Mouse (Mus musculus): Measurements from ENCODE around the gene Ephb2. TPM values are rescaled to one million over a fixed set of nuclear protein-coding genes. Genes with fewer than 3 reads are reported as not detected.

The Ephb2 gene
- polyA plus RNA-seq, 1 experiment = 0.20 TPM

GRCm38 (mm10) chr4:136772952-136773584 lies 62.7 kb downstream of the Ephb2 start:
- peaks cover 8% of the 10 kb centered on the region for H3K36me3 ChIP-seq (replicated peaks; ENCODE audit: low read length)
- H3K9me3 ChIP-seq = peaks cover 7% of the 10 kb centered on the region; the same call in 1 of the 2 replicates
- no peak for TF ChIP-seq GATA1 (IDR thresholded peaks at IDR 0.05; ENCODE audit: borderline replicate concordance, low read length)
- TF ChIP-seq FLI1 (IDR thresholded peaks at IDR 0.05; ENCODE audit: low read length) = no peak
- H3K4me1 ChIP-seq = peaks cover 68% of the 10 kb centered on the region
- H3K4me3 ChIP-seq (replicated peaks) = peak overlapping the region; percentile 88
- H3K27me3 ChIP-seq (replicated peaks) = peaks cover 49% of the 10 kb centered on the region

GRCm38 (mm10) chr4:136772318-136772717 lies 63.5 kb downstream of the Ephb2 start:
- no peak for TF ChIP-seq GATA1 (IDR thresholded peaks at IDR 0.05; ENCODE audit: borderline replicate concordance, low read length)
- TF ChIP-seq FLI1 (IDR thresholded peaks at IDR 0.05; ENCODE audit: low read length) = no peak
- Histone ChIP-seq H3K27me3 (replicated peaks) (peaks cover 47% of the 10 kb centered on the region), H3K9me3 (peaks cover 7% of the 10 kb centered on the region; the same call in 1 of the 2 replicates), H3K4me3 (replicated peaks) (peak overlapping the region; percentile 88), H3K36me3 (replicated peaks; ENCODE audit: low read length) (peaks cover 8% of the 10 kb centered on the region), H3K4me1 (peaks cover 71% of the 10 kb centered on the region)

- no peak for TF ChIP-seq FLI1 (IDR thresholded peaks at IDR 0.05; ENCODE audit: low read length)
- TF ChIP-seq GATA1 (IDR thresholded peaks at IDR 0.05; ENCODE audit: borderline replicate concordance, low read length) = no peak
- Histone ChIP-seq H3K4me1 (peaks cover 61% of the 10 kb centered on the region), H3K4me3 (replicated peaks) (peak overlapping the region; percentile 88)
These were observed 65.1 kb downstream of the Ephb2 start for GRCm38 (mm10) chr4:136770718-136771117.

GRCm38 (mm10) chr4:136768499-136768898 lies 67.3 kb downstream of the Ephb2 start:
- TF ChIP-seq FLI1 (IDR thresholded peaks at IDR 0.05; ENCODE audit: low read length) = no peak
- H3K4me3 ChIP-seq (replicated peaks) = no peak overlapping the region
- H3K9me3 ChIP-seq = peaks cover 7% of the 10 kb centered on the region; the same call in 1 of the 2 replicates
- H3K36me3 ChIP-seq (replicated peaks; ENCODE audit: low read length) = peaks cover 3% of the 10 kb centered on the region
- H3K4me1 ChIP-seq = peaks cover 56% of the 10 kb centered on the region
- H3K27me3 ChIP-seq (replicated peaks) = peaks cover 31% of the 10 kb centered on the region

More at GRCm38 (mm10) chr4:136770718-136771117, 65.1 kb downstream of the Ephb2 start:
- H3K9me3 ChIP-seq = peaks cover 7% of the 10 kb centered on the region; the same call in 1 of the 2 replicates
- peaks cover 8% of the 10 kb centered on the region for H3K36me3 ChIP-seq (replicated peaks; ENCODE audit: low read length)
- peaks cover 41% of the 10 kb centered on the region for H3K27me3 ChIP-seq (replicated peaks)

GRCm38 (mm10) chr4:136765080-136765479 lies 70.7 kb downstream of the Ephb2 start:
- TF ChIP-seq FLI1 (IDR thresholded peaks at IDR 0.05; ENCODE audit: low read length) (no peak), GATA1 (IDR thresholded peaks at IDR 0.05; ENCODE audit: borderline replicate concordance, low read length) (no peak)
- H3K4me1 ChIP-seq = peaks cover 30% of the 10 kb centered on the region
- H3K27me3 ChIP-seq (replicated peaks) = peaks cover 40% of the 10 kb centered on the region
- no peaks in the 10 kb centered on the region for H3K36me3 ChIP-seq (replicated peaks; ENCODE audit: low read length)
- H3K9me3 ChIP-seq = no peaks in the 10 kb centered on the region
- H3K4me3 ChIP-seq (replicated peaks) = no peak overlapping the region

GRCm38 (mm10) chr4:136763349-136763748 lies 72.4 kb downstream of the Ephb2 start:
- H3K27me3 ChIP-seq (replicated peaks) = peaks cover 54% of the 10 kb centered on the region
- no peaks in the 10 kb centered on the region for H3K36me3 ChIP-seq (replicated peaks; ENCODE audit: low read length)
- peaks cover 4% of the 10 kb centered on the region; the same call in 1 of the 2 replicates for H3K9me3 ChIP-seq
- peaks cover 15% of the 10 kb centered on the region for H3K4me1 ChIP-seq
- TF ChIP-seq FLI1 (IDR thresholded peaks at IDR 0.05; ENCODE audit: low read length) = no peak
- no peak for TF ChIP-seq GATA1 (IDR thresholded peaks at IDR 0.05; ENCODE audit: borderline replicate concordance, low read length)
- no peak overlapping the region for H3K4me3 ChIP-seq (replicated peaks)

GRCm38 (mm10) chr4:136761713-136762380 lies 73.9 kb downstream of the Ephb2 start:
- no peak overlapping the region for H3K4me3 ChIP-seq (replicated peaks)
- TF ChIP-seq GATA1 (IDR thresholded peaks at IDR 0.05; ENCODE audit: borderline replicate concordance, low read length) (no peak), FLI1 (IDR thresholded peaks at IDR 0.05; ENCODE audit: low read length) (no peak)

GRCm38 (mm10) chr4:136760882-136761281 lies 74.9 kb downstream of the Ephb2 start:
- Histone ChIP-seq H3K4me1 (peaks cover 12% of the 10 kb centered on the region), H3K27me3 (replicated peaks) (peaks cover 66% of the 10 kb centered on the region), H3K36me3 (replicated peaks; ENCODE audit: low read length) (no peaks in the 10 kb centered on the region), H3K4me3 (replicated peaks) (no peak overlapping the region), H3K9me3 (peaks cover 4% of the 10 kb centered on the region; the same call in 1 of the 2 replicates)
- TF ChIP-seq FLI1 (IDR thresholded peaks at IDR 0.05; ENCODE audit: low read length) (no peak), GATA1 (IDR thresholded peaks at IDR 0.05; ENCODE audit: borderline replicate concordance, low read length) (no peak)

More at GRCm38 (mm10) chr4:136761713-136762380, 73.9 kb downstream of the Ephb2 start:
- H3K27me3 ChIP-seq (replicated peaks) = peaks cover 65% of the 10 kb centered on the region
- H3K4me1 ChIP-seq = peaks cover 12% of the 10 kb centered on the region
- peaks cover 4% of the 10 kb centered on the region; the same call in 1 of the 2 replicates for H3K9me3 ChIP-seq
- no peaks in the 10 kb centered on the region for H3K36me3 ChIP-seq (replicated peaks; ENCODE audit: low read length)

GRCm38 (mm10) chr4:136757096-136757495 lies 78.7 kb downstream of the Ephb2 start:
- H3K36me3 ChIP-seq (replicated peaks; ENCODE audit: low read length) = no peaks in the 10 kb centered on the region
- peaks cover 93% of the 10 kb centered on the region for H3K27me3 ChIP-seq (replicated peaks)
- TF ChIP-seq FLI1 (IDR thresholded peaks at IDR 0.05; ENCODE audit: low read length) (no peak), GATA1 (IDR thresholded peaks at IDR 0.05; ENCODE audit: borderline replicate concordance, low read length) (no peak)
- peaks cover 17% of the 10 kb centered on the region for H3K4me1 ChIP-seq
- peaks cover 4% of the 10 kb centered on the region; the same call in 1 of the 2 replicates for H3K9me3 ChIP-seq
- no peak overlapping the region for H3K4me3 ChIP-seq (replicated peaks)

GRCm38 (mm10) chr4:136756486-136756885 lies 79.3 kb downstream of the Ephb2 start:
- no peaks in the 10 kb centered on the region for H3K36me3 ChIP-seq (replicated peaks; ENCODE audit: low read length)
- H3K4me3 ChIP-seq (replicated peaks) = no peak overlapping the region
- no peak for TF ChIP-seq FLI1 (IDR thresholded peaks at IDR 0.05; ENCODE audit: low read length)
- H3K9me3 ChIP-seq = peaks cover 4% of the 10 kb centered on the region; the same call in 1 of the 2 replicates
- peaks cover 17% of the 10 kb centered on the region for H3K4me1 ChIP-seq
- H3K27me3 ChIP-seq (replicated peaks) = peaks cover 94% of the 10 kb centered on the region
